Mouse (Mus musculus): ENCODE data around the gene Zscan5b.
"Not testable (repeated sequence)": the region's sequence is repeated elsewhere in the genome, so short reads cannot be mapped to it uniquely, and the experiment has no call there.

The Zscan5b gene

DNA sequence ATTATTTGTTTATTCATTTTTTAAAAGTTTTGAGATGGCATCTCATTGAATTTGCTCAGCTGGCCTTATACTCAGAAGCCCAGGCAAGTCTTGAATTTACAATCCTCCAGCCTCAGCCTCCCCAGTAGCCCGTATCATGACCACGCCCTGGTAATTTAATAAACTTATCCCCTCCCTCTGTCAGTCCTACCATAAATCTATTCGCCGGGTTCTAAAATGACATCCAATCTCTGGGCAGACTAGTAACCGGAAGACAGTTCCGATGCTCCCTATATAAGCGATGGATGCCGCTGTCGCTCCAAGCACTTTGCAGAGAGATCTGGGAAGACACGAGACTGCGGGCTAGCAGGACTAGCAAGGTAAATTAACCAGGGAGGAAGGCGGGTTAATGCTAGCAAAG, at the start of gene Zscan5b:
Gene Zscan5b (plus strand): TSS at position 301 of the 400 bp plus-strand sequence.
- no peak for DNase-seq (ENCODE audit: low read depth)

DNA sequence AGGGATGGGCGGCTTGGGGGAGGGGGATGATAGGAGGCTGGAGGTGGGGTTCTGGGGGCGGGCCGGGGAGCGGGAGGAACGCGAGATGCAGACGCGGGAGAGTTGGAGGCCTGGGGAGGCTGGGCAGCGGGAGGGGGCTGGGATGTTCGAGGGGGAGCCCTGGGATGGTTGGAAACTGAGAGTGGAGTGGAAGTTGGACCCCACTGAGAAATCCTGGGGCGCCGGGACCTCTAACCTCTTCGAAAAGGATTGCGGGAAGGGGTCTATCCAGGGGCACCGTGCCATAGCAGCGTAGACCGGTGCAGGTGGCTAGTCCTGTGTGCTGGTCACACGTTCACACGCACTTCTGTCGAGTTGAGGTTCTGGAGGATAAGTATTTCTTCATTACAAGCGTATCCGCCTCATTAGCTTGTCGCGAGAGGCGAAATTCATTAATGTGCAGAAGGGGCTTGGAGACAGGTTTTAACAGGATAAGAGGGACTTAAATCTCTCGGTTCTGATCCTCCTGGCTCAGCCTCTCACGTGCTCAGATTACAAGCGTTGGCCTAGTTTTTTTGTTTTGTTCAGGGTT, 49.3 kb upstream of the Zscan5b start:
- DNase-seq (ENCODE audit: low read depth): no peak

DNA sequence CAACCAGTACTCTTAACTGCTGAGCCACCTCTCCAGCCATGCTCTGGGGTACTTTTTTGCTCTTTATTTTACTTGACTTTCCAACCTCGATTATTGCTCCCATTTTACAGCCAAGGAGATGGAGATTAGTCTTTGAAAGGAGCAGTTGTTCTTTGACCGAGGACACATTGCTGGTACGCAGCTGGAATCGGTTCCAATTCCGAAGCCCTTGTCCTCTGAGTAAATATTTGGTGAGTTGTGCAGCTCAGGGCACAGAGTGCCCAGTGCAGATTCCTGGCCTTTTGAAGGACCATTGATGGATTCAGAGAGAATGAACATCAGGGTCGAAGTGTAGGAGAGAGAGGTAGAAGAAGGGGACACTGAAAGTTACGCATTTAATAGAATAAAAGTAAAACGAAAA, 48.2 kb upstream of the Zscan5b start:
- DNase-seq (ENCODE audit: low read depth): no peak

DNA sequence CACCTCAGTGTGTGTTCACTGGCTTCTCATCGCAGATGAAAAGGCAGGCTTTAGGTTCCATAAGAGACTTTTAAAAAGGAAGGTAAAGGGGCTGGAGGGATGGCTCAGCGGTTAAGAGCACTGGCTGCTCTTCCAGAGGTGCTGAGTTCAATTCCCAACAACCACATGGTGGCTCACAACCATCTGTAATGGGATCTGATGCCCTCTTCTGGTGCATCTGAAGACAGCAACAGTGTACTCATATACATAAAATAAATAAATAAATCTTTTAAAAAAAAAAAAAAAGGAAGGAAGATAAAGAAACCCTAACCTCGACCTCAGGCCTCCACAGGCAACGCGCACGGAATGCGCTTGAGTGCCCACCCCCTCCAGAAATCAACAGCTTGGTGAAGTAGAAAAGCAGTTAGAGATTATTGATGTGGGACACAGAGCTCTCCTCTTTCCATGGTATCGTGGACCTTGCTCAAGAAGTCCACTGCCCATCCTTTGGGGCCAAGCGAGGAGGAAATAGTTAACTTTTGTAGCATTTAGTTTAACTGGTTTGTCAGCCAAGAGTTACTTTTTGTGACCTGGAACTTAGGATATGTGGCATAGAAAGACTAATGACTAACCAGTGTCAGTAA, 47.6 kb upstream of the Zscan5b start:
- DNase-seq (ENCODE audit: low read depth): not testable (repeated sequence)

DNA sequence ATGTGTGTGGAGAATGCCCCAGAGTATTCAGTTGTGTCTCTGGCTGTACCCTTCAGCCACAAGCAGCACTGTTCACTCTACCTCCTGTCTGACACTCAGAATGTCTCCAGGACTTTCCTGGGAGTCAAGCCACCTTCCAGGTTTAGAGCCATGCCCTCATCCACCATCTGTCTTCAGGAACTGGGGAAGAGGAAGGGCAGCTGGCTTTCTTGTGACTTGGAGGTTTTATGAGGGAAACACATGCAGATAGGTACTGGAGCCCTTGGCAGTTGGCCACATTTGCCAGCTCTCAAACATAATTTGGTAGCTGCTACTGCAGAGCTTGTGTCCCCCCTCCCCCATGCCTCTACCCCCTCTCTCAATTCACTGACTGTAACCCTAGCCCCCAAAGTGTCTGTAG, 43.1 kb upstream of the Zscan5b start:
- DNase-seq (ENCODE audit: low read depth): no peak

DNA sequence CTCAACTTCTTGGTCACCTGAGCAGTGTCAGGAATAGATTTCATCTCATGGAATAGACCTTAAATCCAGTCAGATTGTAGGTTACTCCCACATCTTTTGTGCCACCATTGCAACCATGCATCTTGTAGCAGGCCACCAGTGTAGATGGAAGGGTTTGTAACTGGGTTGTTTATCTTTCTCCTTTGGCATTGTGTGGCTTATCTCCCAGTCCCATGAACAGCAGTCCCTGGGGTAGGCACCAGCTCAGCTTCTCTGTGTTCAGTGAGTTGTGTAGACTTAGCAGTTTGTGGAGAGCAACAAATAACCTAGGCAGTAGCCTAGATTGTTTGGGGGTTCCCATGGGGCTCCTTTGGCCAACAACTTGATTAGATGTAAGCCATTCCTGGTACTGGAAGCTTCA, 39.2 kb upstream of the Zscan5b start:
- no peak for DNase-seq (ENCODE audit: low read depth)

DNA sequence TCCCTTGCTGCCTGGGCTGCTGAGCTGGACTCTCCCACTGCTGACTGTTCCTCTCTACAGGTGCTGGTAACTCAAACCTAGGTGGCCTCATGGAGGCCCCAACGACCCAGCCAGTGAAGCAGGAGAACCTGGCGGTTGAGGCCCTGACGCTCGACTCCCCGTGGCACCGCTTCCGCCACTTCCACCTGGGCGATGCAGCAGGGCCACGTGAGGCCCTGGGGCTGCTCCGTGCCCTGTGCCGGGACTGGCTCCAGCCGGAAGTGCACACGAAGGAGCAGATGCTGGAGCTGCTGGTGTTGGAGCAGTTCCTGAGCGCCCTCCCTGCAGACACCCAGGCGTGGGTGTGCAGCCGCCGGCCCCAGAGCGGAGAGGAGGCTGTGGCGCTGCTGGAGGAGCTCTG, 38.3 kb upstream of the Zscan5b start:
- no peak for DNase-seq (ENCODE audit: low read depth)

DNA sequence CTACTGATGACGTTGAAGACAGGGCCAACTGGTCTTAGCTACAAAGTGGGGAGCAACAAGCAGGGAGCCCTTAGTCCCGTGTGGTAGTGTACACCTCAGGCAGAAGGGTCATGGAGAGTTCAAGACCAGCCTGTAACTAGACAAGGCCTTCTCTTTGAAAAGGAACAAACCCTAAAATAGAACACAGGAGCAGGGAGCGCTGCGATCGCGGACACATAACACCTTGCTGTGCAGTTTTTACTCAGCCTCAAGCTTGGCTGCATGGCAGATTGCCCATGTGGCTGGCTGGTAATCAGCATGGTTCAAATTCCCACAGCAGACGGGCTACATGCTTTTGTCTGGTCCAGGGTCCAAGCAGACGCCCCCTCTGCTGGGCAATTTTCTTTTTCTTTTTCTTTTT, 37.6 kb upstream of the Zscan5b start:
- DNase-seq (ENCODE audit: low read depth): no peak

DNA sequence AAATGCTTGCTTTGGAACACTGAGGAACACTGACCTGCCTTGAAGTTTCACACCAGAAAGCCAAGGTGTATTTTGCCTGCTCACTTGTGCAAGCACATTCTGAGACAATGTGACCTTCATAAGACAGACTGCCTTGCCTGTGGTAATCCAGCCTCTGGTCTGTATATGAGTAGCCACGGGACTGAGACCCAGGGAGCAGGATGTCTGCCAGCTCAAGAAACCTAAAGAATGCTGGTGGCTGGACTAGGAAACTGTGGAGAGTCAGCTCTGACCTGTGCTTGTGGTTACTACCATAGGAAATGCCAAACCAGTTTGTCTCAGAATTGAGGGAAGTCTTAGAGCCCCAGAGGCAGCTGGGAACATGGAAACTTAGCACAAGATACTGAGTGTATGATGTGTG, 36.7 kb upstream of the Zscan5b start:
- no peak for DNase-seq (ENCODE audit: low read depth)

DNA sequence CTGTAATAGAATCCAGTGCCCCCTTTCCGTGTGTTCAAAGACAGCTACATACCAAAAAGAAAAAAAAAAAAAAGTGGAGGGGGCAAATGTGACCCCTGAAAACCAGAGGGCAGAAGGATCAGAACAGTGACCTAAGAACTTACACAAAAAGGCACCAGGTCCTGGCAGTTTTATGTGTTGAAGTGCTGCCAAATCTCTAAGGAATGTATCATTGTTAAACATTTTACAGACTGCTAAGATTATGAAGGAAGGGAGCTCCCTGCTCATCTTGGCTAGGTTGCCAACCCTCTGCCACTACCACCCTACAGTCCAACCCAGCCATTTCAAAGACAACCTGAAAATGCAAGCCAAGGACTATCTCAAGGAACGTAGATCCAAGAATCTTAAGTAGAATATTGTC, 35.9 kb upstream of the Zscan5b start:
- DNase-seq (ENCODE audit: low read depth): no peak

DNA sequence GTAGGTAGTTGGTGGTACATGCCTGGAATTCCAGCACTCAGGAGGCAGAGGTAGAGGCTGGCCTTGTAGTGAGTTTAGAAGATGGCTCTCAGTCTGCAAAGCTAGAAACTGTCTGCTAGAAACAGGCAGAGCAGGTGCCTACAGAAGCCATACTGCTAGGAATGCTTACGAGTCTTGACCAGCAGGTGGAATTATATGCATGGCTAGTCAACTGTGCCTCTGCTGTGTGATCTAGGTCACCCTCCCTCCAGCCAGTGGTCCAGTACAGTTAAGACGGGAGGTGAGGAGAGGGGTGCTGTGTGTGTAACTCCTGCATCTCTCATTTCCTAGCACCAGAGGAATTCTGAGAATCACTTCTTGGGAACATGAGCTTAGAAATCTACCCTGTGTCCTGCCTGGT, 35.3 kb upstream of the Zscan5b start:
- DNase-seq (ENCODE audit: low read depth): no peak

DNA sequence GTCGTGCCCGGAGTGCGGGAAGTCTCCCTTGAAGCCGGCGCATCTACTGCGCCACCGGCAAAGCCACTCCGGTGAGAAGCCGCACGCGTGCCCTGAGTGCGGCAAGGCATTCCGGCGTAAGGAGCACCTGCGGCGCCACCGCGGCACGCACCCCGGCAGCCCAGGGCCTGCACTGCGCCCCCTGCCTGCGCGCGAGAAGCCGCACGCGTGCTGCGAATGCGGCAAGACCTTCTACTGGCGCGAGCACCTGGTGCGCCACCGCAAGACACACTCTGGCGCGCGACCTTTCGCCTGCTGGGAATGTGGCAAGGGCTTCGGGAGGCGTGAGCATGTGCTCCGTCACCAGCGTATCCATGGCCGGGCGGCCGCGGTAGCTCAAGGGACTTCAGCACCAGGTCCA, 32.5 kb upstream of the Zscan5b start:
- DNase-seq (ENCODE audit: low read depth): no peak

DNA sequence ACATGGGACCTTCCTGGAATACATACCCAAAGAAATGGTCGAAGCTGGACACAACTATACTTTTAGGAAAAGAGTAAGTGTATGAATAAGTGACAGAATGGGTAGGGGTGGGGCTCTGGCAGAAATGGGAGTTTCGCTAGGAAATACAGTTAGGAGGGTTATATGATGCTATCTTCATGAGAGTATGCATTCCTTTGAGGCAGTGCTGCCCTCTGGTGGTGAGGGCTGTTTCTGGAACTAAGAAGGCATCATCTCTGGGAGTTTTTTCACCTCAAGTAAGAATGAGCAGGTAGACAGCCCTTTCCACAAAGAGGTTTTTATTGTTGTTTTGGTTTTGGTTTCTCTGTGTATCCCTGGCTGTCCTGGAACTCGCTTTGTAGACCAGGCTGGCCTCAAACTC, 30.7 kb upstream of the Zscan5b start:
- DNase-seq (ENCODE audit: low read depth): peak; percentile 69

DNA sequence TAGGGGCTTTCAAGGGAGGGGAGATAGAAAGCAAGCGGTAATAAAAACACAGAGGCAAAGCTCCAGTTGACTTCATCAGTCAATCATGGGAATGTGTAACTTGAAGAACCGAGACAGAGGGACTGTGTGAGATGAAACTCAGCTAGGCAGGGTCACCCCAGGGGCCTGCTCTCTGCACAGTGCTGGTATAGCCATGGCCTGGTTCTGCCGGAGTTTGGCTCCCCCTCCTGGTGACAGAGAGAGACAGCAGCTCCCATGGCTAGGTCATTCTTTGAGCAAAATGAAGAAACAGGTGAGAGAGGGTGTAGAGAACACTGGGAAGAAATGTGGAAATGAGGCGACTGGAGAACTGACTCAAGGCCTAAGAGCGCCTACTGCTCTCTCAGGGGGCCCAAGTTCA, 27.9 kb upstream of the Zscan5b start:
- peak; percentile 50 for DNase-seq (ENCODE audit: low read depth)

DNA sequence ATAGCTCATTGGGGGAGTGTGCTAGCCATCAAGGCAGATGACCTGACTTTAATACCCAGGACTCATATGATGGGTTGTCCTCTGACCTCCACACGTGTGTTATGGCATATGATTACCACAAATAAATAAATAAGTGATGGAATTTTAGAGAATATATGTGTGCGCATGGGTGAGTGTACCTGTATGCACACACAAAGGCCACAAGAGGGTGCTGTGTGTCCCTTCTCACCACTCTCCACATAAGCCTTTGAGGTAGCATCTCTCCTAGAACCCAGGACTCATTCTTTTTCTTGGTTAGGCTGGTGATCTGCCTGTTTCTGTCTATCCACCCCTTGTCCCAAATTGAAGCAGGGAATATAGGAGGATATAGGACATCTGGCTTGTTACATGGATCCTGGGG, 26.3 kb upstream of the Zscan5b start:
- no peak for DNase-seq (ENCODE audit: low read depth)

DNA sequence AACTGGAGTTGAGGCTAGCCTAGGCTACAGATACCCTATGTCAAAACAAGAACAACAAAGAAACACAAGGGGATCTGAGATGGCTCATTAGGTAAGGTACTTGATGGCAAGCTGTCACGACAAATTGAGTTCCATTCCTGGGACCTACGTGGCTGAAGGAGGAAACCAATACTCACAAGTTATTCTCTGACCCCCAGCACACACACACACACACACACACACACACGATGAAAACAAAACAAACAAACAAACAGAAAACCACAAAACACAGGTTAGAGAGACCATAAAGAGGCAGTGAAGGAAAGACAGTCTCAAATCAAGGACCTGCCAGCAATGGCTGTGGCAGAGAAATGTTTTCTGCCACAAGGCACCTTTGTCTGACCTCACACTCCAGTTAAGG, 25.3 kb upstream of the Zscan5b start, which contains the start of gene Galp:
Gene Galp (plus strand): TSS at position 301 of the 400 bp plus-strand sequence.
- DNase-seq (ENCODE audit: low read depth): no peak

DNA sequence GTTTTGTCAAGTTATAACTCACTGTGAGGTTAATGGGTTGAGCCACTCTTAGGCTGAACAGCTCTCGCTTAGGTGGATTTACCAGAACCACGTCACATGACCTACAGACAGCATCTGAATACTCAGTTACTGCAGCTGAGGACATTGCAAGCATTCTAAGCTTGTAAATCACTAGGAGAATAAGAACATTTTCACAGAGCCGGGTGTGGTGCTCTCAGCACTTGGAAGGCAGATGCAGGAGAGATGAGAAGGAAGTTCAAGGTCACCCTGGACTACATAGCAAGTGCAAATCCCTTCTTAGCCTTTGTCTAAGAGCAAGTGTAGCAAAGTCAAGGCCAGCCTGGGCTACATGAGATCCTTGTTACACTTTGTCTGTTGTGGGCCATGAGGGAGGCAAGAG, 17.9 kb upstream of the Zscan5b start:
- no peak for DNase-seq (ENCODE audit: low read depth)

DNA sequence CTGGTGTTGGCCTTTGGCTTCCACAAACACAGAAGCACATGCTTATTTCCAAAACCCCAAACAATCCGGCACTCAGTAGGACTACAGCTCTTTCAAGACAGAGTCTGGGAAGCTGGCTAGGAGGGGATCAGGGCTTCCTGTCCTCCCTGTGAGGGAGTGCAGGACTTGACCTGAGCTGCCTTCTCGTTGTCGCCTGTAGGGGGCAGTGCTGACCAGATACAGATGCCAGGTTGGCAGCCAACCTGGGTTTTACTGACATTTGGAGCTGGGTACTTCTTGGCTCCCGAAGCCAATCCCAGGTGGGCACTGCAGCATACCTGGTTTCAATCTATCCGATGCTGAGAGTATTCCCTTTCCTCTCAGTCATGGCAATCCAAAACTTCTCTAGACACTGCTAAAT, 8.9 kb upstream of the Zscan5b start:
- DNase-seq (ENCODE audit: low read depth): no peak

DNA sequence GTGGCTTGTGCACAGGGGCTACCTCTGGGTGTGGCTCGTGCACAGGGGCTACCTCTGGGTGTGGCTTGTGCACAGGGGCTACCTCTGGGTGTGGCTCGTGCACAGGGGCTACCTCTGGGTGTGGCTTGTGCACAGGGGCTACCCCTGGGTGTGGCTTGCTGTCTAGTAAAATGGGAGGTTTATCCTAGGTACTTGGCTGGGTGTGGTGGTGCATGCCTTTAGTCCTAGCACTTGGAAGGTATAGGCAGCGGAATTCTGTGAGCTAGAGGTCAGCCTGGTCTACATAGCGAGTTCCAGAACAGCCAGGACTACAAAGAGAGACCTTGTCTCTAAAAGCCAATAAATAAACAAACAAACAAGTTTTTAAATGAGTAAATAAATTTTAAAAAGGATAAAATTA, 7.4 kb upstream of the Zscan5b start:
- DNase-seq (ENCODE audit: low read depth): not testable (repeated sequence)

DNA sequence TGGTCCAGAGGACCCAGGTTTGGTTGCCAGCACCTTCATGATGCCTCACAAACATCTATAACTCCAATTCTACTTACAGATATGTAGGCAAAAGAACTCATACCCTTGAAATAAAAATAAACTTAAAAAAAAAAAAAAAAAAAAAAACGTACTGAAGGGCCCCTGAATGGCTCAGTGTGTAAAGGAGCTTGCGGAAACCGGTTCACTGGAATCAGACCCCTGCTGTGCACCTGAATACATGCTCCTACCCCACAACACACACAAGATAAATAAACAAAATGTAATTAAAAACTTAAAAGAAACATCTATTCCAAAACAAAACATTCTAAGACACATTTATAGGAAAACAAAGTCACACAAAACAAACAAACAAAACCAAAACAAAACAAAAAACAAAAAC, 1.9 kb upstream of the Zscan5b start:
- no peak for DNase-seq (ENCODE audit: low read depth)

DNA sequence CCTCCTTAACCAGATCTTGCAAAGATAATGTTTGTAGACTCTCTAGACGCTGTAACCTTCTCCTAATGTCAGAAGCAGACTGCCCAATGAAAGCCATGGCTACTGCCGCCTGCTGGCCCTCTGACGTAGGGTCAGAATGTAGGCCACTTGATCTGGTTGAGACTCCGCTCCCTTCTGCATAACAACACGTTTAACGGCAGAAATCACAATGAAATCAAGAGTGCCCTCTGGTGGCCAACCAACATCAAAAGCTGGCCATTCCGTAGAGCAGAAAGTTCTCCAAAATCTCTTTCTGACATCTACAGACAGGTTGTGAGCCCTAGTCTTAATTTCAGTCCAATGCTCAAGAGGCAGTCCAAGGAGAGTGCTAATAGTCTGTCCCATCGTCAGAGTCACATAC, 6.4 kb downstream of the Zscan5b start:
- not testable (repeated sequence) for DNase-seq (ENCODE audit: low read depth)

DNA sequence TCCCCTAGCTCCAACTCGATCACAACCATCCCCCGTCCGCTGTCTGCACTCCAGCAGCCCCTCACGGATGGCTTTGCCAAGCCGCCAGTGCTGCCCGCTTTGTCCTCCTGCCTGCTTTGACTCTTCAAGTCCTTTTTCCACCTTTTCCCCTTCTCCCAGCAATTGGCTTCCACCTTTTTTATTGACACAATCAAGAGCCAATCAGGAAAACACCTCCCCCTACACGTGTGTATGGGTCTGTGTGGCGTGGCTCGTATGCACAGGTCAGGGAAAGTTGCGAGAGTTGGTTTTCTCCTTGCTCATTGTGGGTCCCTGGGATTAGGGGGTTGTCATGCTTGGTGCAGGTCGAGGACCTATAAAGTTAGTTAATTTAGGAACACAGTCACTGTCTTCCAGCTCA, 17.7 kb downstream of the Zscan5b start:
- no peak for DNase-seq (ENCODE audit: low read depth)

DNA sequence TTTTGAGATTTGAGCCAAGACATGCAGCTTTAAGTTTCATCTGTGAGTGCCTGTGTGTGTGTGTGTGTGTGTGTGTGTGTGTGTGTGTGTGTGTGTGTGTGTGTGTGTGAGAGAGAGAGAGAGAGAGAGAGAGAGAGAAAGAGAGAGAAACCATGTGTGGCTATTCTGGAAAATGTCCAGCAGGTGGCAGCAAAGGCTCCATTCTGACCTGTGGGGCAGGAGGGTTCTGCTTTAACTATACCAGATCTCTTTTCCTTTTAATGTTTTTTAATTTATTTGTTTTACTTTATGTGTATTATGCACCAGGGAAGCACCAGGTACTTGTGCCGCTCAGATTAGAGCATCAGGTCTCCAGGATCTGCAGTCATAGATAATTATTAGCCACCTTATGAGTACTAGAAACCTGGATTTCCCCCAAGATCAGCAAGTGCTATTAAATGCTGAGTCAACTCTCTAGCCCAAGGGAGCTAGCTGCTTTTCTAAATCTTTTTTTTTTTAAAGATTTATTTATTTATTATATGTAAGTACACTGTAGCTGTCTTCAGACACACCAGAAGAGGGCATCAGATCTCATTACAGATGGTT, 18.9 kb downstream of the Zscan5b start:
- peak; percentile 34 for DNase-seq (ENCODE audit: low read depth)
